Mouse (Mus musculus) midbrain, embryonic 12.5 days (tissue): ENCODE measurements around the gene Pde1a. TPM values are rescaled to one million over a fixed set of nuclear protein-coding genes. Genes with fewer than 3 reads are reported as not detected.

ENCODE experiments used
- ATAC-seq: fragments of 200-750 bp; cut with Nextera tagmentation; 2 replicates; pipeline ENCODE4 v1.8.0; 2017; ENCODE audit warnings: low read depth, moderate TSS enrichment, moderate library complexity; ENCODE audit not compliant: low FRiP score
- H3K27ac ChIP-seq: fragments of 300-500 bp; sonication (generic); replicated peaks from 2 replicates; pipeline ENCODE4 v1.5.1; 2016; ENCODE audit warnings: mild to moderate bottlenecking
- H3K27me3 ChIP-seq: fragments of 300-500 bp; sonication (generic); 2 replicates; pipeline ENCODE4 v1.6.1; 2016; ENCODE audit warnings: mild to moderate bottlenecking
- H3K36me3 ChIP-seq: fragments of 300-500 bp; sonication (generic); 2 replicates; pipeline ENCODE4 v1.6.1; 2016
- H3K4me1 ChIP-seq: fragments of 300-500 bp; sonication (generic); 2 replicates; pipeline ENCODE4 v1.6.1; 2016
- H3K4me2 ChIP-seq: fragments of 300-500 bp; sonication (generic); replicated peaks from 2 replicates; pipeline ENCODE4 v1.6.1; 2016; ENCODE audit warnings: mild to moderate bottlenecking, moderate library complexity
- H3K4me3 ChIP-seq: fragments of 300-500 bp; sonication (generic); 2 replicates; pipeline ENCODE4 v1.5.1; 2016; ENCODE audit warnings: mild to moderate bottlenecking
- H3K9ac ChIP-seq: fragments of 300-500 bp; sonication (generic); replicated peaks from 2 replicates; pipeline ENCODE4 v1.6.1; 2016; ENCODE audit warnings: mild to moderate bottlenecking, moderate library complexity
- H3K9me3 ChIP-seq: fragments of 300-500 bp; sonication (generic); 2 replicates; pipeline ENCODE4 v1.6.1; 2016; ENCODE audit warnings: mild to moderate bottlenecking
- WGBS: fragments of 180-500 bp; shearing (Covaris S2); methylation state at CpG from one replicate; pipeline ENCODE4 v1.1.7; 2016; 5-methylcytosine and 5-hydroxymethylcytosine counted together
- polyA plus RNA-seq: library from polyadenylated mRNA; unstranded; fragments of >200 nt; fragmentation: Nextera tagmentation; extraction: Ambion mirVana; gene quantifications from 2 replicates; pipeline ENCODE4 v1.2.1, GENCODE M21; 2016

The Pde1a gene
- polyA plus RNA-seq: 1.2 and 1.5 TPM in 2 replicates

DNA sequence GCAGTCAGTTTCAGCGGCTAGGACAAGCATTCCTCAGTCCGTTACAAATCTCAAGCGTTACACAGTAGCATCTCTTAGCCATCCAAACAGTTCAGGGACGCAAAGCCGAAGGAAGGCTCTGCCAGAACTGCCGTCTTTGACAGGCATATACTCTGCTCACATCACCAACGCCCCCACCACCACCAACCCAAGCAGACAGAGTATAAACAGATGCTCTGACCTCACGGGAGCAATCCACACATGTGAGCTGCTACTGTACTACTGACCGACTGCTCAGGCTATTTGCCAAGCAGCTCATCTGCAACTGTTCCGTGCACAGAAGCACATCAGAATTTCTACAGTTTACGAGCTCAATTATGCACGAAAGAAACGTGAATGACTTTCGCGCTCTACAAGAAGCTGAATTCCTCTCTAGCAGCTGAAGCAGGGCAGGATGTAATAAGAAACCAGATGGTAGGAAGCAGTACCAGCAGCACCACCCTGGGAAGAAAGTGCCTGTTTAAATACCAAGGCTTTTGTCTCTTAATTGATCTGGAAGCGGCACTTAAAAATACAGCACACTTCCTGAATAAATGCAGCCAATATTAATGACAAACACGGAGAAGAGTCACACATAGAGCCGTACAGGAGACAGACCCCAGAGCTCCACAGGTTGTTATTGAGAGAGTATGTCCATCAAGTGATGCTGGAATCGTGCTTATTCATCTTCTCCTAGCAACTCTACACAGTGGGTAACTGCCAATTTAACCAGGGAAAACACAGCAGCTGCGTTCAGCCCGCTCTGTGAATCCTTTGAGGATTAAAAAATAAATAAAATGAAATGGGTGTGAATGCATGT is at the start of gene Pde1a:
Gene Pde1a, minus strand, starts transcription at position 598 of the 838 bp plus-strand sequence.
- H3K9me3 ChIP-seq: no peaks in the 10 kb centered on the region
- ATAC-seq: peak; percentile 90
- 14% methylated on average over 21 of the region's 21 CpGs for WGBS
- H3K27me3 ChIP-seq: no peaks in the 10 kb centered on the region; the same call in 1 of the 2 replicates
- H3K4me3 ChIP-seq: peak within 1 kb of the TSS; percentile 35
- peaks cover 19% of the 10 kb centered on the region for H3K4me1 ChIP-seq
- 0 out of 2 replicates have a peak within 1 kb of the TSS, but pooled peaks have one; percentile 24 for H3K9ac ChIP-seq
- H3K36me3 ChIP-seq: no peaks in the 10 kb centered on the region
- H3K4me2 ChIP-seq: peak within 1 kb of the TSS; percentile 58
- H3K27ac ChIP-seq: peak within 1 kb of the TSS; percentile 27; the same call in 1 of the 2 replicates

DNA sequence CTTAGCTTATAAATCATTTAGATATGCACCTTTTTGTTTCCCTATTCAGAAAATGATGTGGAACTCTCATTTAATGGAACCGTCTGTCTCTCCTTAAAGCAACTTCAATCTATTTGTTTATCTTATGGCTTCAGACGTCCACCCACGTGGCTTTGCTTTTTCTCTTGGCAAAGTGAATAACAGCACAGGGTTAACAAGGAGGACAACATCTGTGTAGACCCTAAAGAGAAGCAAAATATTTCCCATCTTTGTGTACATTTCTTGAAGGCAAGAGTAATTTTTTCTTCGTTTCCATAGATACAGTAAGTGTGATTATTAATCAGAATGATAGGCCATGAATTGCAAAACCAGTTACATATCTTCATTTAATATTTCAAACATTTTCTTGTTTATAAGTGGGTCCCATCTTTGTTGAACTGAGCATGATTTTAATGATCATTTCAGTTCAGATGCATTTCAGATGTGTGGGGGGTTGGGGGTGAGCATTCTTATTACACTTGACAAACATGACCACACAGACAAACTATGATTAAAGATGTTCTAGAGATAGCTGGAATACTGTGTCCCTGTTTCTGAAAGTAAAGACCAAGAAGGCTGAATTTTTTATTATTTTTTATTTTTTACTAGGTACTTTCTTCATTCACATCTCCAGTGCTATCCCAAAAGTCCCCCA is 49.5 kb upstream of the Pde1a start:
- no peak for ATAC-seq
- Histone ChIP-seq H3K4me1 (no peaks in the 10 kb centered on the region), H3K36me3 (no peaks in the 10 kb centered on the region), H3K4me3 (no peak overlapping the region), H3K27ac (no peak overlapping the region), H3K9me3 (no peaks in the 10 kb centered on the region), H3K9ac (no peak overlapping the region), H3K4me2 (no peak overlapping the region), H3K27me3 (no peaks in the 10 kb centered on the region)
- 70% methylated on average over 4 of the region's 4 CpGs for WGBS

DNA sequence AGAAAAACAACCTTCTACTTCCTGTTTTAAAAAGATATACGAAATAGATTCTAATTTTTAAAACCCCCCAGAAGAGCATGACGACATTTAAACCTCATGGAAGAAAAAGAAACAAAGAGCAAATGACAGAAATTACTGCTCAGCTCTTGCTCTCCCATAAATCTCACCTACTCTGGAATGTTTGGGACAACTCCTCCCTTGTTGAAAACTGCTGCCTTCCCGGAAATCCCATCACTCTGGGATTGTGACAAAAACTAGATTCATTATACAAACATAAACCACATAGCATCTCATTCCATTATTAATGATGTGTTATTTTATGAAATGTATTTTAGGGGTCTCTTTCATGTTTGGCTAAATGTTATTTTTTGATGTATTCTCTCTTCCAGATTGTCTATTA is 48.9 kb upstream of the Pde1a start:
- no peak overlapping the region for H3K4me3 ChIP-seq
- WGBS: 82% methylated on average over 3 of the region's 3 CpGs
- no peaks in the 10 kb centered on the region for H3K36me3 ChIP-seq
- H3K9me3 ChIP-seq: no peaks in the 10 kb centered on the region
- H3K9ac ChIP-seq: no peak overlapping the region
- no peak for ATAC-seq
- H3K27me3 ChIP-seq: no peaks in the 10 kb centered on the region
- no peak overlapping the region for H3K4me2 ChIP-seq
- no peak overlapping the region for H3K27ac ChIP-seq
- H3K4me1 ChIP-seq: no peaks in the 10 kb centered on the region

DNA sequence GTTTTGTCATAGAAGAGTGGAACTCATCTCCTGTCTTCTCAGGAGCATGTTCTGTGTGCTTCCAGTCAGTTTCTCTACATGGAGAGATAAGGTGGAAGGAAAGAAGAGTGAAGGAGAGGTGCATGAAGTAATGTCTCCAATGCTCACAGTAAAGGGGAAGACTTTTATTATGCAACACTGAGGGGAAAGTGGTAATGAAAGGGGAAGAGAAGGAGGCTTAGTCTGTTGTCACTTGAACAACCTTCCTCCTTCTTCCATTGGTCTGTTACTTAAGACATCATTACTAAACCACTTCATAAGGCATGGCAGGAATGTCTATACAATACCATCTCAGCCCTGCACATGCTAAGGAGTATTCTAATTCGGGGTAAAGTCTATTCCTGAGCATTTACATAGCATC is 38.8 kb upstream of the Pde1a start:
- ATAC-seq: no peak
- 83% methylated on average over 1 of the region's 1 CpGs for WGBS
- no peaks in the 10 kb centered on the region for H3K9me3 ChIP-seq

DNA sequence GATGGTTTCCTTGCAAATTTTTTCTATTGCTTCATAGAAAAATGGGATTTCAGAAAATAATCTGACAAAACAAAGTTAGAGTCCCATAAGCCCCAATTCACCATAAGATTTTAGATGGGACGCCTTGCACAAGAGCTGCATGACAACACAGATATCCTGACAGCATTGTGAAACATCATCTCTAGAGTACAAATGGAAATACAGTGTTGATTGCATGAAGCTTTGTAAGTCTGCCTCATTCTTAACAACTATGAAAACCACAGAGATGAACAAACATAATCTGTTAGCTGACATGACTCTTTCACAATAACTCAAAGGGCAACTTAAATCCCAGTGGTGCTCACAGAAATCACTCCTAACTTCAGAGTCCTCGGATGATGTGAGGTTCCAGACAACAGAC is 29.5 kb upstream of the Pde1a start:
- Histone ChIP-seq H3K4me1 (no peaks in the 10 kb centered on the region), H3K4me2 (no peak overlapping the region), H3K9me3 (no peaks in the 10 kb centered on the region), H3K27ac (no peak overlapping the region), H3K4me3 (no peak overlapping the region), H3K9ac (no peak overlapping the region), H3K36me3 (no peaks in the 10 kb centered on the region), H3K27me3 (no peaks in the 10 kb centered on the region)
- ATAC-seq: no peak
- 80% methylated on average over 2 of the region's 2 CpGs for WGBS

More for the DNA sequence above, 38.8 kb upstream of the Pde1a start:
- Histone ChIP-seq H3K27me3 (no peaks in the 10 kb centered on the region), H3K4me2 (no peak overlapping the region), H3K4me1 (no peaks in the 10 kb centered on the region), H3K36me3 (no peaks in the 10 kb centered on the region), H3K4me3 (no peak overlapping the region), H3K27ac (no peak overlapping the region), H3K9ac (no peak overlapping the region)

DNA sequence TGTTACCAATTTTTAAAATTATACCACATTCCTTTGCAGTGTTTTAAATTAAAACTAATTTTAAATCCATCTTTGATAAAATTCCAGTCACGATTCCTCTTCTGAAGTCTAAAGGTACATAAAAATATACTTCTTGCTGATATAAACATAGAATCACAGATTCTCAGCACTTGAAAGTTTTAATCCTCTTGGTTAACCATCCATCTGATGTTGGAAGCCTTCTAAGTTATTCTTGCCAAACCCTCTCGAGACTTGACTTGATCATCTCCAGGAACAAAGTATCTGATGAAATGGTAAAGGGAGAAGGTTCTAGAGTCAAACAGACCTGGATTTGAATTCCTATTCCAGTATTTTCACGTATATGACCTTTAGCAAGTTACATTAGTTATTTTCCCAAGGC is 28.9 kb upstream of the Pde1a start:
- no peaks in the 10 kb centered on the region for H3K36me3 ChIP-seq
- 87% methylated on average over 3 of the region's 3 CpGs for WGBS
- no peaks in the 10 kb centered on the region for H3K4me1 ChIP-seq
- H3K9ac ChIP-seq: no peak overlapping the region
- no peak overlapping the region for H3K27ac ChIP-seq
- no peak overlapping the region for H3K4me2 ChIP-seq
- H3K9me3 ChIP-seq: no peaks in the 10 kb centered on the region
- no peak overlapping the region for H3K4me3 ChIP-seq
- ATAC-seq: no peak
- no peaks in the 10 kb centered on the region for H3K27me3 ChIP-seq

DNA sequence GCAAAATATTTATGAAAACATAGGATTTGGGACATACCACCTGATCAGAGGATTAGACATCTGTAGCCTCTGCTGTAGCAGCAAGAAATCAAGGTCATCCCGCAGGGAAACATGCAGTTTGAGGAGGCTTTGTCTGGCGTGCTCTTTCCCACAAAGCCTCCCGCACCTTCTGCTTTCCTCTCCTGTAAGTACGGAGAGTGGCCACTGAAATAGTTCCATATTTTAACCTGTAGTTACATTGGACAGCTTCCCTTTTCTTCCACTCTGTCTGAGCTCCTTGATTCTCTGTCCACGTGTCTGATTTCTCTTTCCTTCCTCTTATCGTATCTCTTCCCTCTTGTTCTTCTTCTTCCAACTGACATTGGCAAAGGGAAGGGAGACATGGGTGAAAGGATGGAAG is 20.8 kb upstream of the Pde1a start:
- H3K36me3 ChIP-seq: no peaks in the 10 kb centered on the region
- no peaks in the 10 kb centered on the region for H3K4me1 ChIP-seq
- no peak overlapping the region for H3K9ac ChIP-seq
- no peaks in the 10 kb centered on the region for H3K9me3 ChIP-seq
- H3K27ac ChIP-seq: no peak overlapping the region
- H3K4me2 ChIP-seq: no peak overlapping the region
- H3K27me3 ChIP-seq: no peaks in the 10 kb centered on the region
- H3K4me3 ChIP-seq: no peak overlapping the region
- WGBS: 81% methylated on average over 6 of the region's 6 CpGs
- ATAC-seq: no peak

DNA sequence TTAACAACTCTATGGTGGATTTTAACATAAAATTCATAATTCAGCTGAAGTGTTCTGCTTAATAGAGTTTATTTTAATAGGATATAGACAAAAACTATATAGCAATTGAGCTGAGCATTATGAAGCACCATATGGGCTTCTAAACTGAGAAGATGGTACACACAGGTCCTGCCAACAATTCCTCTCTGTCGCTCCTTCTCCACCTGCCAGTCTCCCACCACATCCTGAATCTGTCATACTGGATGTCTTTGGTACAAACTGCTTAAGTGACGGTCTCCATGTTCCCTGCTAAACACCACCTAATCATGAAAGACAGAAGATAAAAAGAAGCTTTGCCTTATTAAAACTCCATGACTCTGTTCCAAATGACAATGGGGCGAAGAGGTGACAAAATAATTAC is 20.1 kb upstream of the Pde1a start:
- H3K4me3 ChIP-seq: no peak overlapping the region
- H3K27me3 ChIP-seq: no peaks in the 10 kb centered on the region
- H3K27ac ChIP-seq: no peak overlapping the region
- H3K4me2 ChIP-seq: no peak overlapping the region
- H3K9ac ChIP-seq: no peak overlapping the region
- H3K9me3 ChIP-seq: no peaks in the 10 kb centered on the region
- no peaks in the 10 kb centered on the region for H3K4me1 ChIP-seq
- no peak for ATAC-seq
- 81% methylated on average over 3 of the region's 3 CpGs for WGBS
- no peaks in the 10 kb centered on the region for H3K36me3 ChIP-seq

DNA sequence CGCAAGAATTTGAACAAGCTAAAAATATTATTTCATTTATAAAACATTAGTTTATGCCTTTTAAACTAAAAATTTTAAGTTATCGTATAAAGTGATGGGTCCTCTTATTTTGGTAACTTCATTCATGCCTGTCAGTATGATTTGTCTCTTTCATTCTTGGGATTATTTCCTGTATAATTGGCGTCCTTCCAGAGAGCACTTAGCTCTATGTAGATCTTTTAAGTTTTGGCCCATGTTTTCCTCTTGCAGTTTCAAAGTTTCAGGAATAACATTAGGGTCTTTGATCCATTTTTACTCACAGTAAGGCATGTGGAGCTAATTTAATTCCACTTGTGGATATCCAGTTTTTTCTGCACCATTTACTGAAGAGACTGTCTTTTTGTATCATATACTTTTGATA is 5.8 kb upstream of the Pde1a start:
- no peaks in the 10 kb centered on the region for H3K36me3 ChIP-seq
- WGBS: 72% methylated on average over 3 of the region's 3 CpGs
- no peaks in the 10 kb centered on the region for H3K4me1 ChIP-seq
- no peak overlapping the region for H3K4me3 ChIP-seq
- no peak overlapping the region for H3K4me2 ChIP-seq
- H3K9me3 ChIP-seq: no peaks in the 10 kb centered on the region
- no peaks in the 10 kb centered on the region for H3K27me3 ChIP-seq
- ATAC-seq: no peak
- no peak overlapping the region for H3K27ac ChIP-seq
- H3K9ac ChIP-seq: no peak overlapping the region

DNA sequence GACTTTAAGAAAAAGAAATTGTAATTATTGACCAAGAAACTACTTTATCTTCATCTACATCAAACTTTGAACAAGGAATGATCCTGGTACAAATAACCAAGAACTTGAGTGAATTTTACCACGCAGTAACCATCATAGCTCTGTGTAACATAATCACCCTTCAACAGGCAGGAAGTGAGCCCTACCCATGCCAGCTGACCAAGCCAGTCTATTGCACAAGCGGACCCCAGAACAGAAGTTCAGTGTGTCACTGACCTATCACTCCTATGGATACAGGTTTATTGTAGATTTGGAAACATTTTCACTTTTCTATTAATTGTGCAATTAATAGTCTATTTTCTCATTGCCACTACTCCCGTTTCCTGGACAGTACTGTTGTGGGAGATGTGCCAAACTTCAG is 3.4 kb upstream of the Pde1a start:
- no peak overlapping the region for H3K27ac ChIP-seq
- no peak overlapping the region for H3K4me2 ChIP-seq
- no peaks in the 10 kb centered on the region for H3K36me3 ChIP-seq
- H3K4me3 ChIP-seq: no peak overlapping the region
- no peaks in the 10 kb centered on the region; the same call in 1 of the 2 replicates for H3K27me3 ChIP-seq
- peaks cover 14% of the 10 kb centered on the region for H3K4me1 ChIP-seq
- 90% methylated on average over 3 of the region's 3 CpGs for WGBS
- no peaks in the 10 kb centered on the region for H3K9me3 ChIP-seq
- ATAC-seq: no peak
- H3K9ac ChIP-seq: no peak overlapping the region

DNA sequence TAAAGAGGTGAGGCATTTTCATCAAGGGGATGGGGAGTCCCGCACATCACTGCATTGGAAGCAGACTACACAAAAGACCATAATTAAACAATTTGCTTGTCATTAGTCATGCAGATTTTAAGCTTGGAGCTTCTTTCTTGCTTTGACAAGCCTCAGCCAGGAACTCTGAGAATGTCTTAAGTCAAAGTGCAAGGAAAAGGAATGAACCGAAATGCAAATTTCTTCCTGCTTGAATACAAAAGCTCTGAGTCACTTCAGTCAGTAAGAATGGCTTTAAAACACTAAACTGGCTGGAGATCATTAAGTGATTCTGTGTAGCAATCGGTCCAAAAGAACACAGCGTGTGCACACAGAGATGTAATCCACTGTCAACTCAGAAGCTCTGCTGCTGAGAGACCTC is 2.6 kb downstream of the Pde1a start:
- WGBS: 4% methylated on average over 4 of the region's 4 CpGs
- H3K36me3 ChIP-seq: no peaks in the 10 kb centered on the region
- H3K9ac ChIP-seq: no peak overlapping the region
- peaks cover 19% of the 10 kb centered on the region for H3K4me1 ChIP-seq
- ATAC-seq: no peak
- H3K9me3 ChIP-seq: no peaks in the 10 kb centered on the region
- H3K27me3 ChIP-seq: no peaks in the 10 kb centered on the region; the same call in 1 of the 2 replicates
- H3K4me3 ChIP-seq: no peak overlapping the region
- H3K4me2 ChIP-seq: peak overlapping the region; percentile 9; the same call in 1 of the 2 replicates
- no peak overlapping the region for H3K27ac ChIP-seq

DNA sequence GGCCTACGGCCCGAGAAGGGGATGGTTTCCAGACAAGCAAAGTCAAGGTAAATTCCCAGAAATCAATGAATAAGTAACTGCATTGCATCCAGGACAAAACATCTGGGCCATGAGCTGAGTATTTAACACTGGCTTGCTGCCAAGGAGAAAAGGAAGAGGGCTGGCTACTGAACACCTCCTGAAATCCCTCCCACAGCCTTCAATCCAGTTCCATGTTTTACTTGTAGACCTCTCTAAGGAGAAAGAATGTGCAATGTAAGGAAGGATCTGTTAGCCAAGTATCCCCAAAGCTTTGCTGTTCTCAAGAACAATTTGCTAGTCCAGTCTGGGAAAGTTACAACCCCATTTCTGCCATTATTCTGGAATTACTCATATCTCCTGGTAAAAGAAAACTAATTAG is 42.4 kb downstream of the Pde1a start:
- Histone ChIP-seq H3K4me1 (no peaks in the 10 kb centered on the region), H3K4me2 (no peak overlapping the region), H3K4me3 (no peak overlapping the region), H3K9ac (no peak overlapping the region), H3K36me3 (no peaks in the 10 kb centered on the region), H3K27me3 (no peaks in the 10 kb centered on the region), H3K9me3 (no peaks in the 10 kb centered on the region), H3K27ac (no peak overlapping the region)
- no peak for ATAC-seq
- 81% methylated on average over 2 of the region's 2 CpGs for WGBS
